Mouse (Mus musculus): ENCODE measurements around the gene Cstad.

- no peak for TF ChIP-seq POLR2A (IDR thresholded peaks at IDR 0.05; ENCODE audit: borderline replicate concordance, control insufficient read depth, low read depth, low read length)
- no peak for TF ChIP-seq CTCF (IDR thresholded peaks at IDR 0.05; ENCODE audit: control insufficient read depth, insufficient read depth, low read length)
Measured at GRCm38 (mm10) chr2:30650249-30650648, 55.4 kb downstream of the Cstad start.

Measured in bone marrow, adult 2 months (tissue).